Mouse (Mus musculus): ENCODE measurements around the gene Ampd3. TPM values are rescaled to one million over a fixed set of nuclear protein-coding genes. Genes with fewer than 3 reads are reported as not detected.

Gene Ampd3
- polyA plus RNA-seq, 1 experiment from 2014 or later, result 3.6 TPM

DNA sequence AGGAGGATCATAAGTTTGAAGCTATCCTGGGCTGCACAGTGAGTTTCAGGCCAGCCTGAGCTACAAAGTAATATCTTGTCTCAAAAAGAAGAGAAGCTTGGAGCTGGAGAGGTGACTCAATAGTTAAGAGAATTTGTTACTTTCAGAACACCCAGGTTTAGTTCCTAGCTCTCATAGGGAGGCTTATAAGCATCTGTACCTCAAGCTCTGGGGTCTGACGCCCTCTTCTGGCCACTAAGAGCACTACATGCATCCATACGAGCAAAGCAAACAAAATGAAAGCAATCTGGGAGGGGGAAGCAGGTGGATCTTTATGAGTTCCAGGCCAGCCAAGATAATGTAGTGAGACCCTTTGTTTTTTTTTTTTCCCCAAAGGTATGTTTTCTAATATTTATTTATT, 31.1 kb upstream of the Ampd3 start:
- Histone ChIP-seq H3K4me3 (ENCODE audit: low read depth, low read length) (no peak overlapping the region), H3K27me3 (replicated peaks; ENCODE audit: control insufficient read depth, insufficient read depth, low read length) (no peaks in the 10 kb centered on the region), H3K9me3 (replicated peaks; ENCODE audit: control insufficient read depth, low read length) (no peaks in the 10 kb centered on the region; the same call in 1 of the 2 replicates), H3K9ac (ENCODE audit: low read length) (no peak overlapping the region), H3K4me2 (ENCODE audit: low read length) (no peak overlapping the region), H3K4me1 (ENCODE audit: control insufficient read depth, insufficient read depth, low read length) (peaks cover 8% of the 10 kb centered on the region; the same call in 1 of the 2 replicates), H3K27ac (ENCODE audit: low read depth, low read length) (no peak overlapping the region), H3K36me3 (ENCODE audit: control insufficient read depth, insufficient read depth, low read length) (no peaks in the 10 kb centered on the region)
- ATAC-seq, result no peak
- DNase-seq (ENCODE audit: low spot score), result no peak
- 44% methylated on average over 2 of the region's 2 CpGs for WGBS

DNA sequence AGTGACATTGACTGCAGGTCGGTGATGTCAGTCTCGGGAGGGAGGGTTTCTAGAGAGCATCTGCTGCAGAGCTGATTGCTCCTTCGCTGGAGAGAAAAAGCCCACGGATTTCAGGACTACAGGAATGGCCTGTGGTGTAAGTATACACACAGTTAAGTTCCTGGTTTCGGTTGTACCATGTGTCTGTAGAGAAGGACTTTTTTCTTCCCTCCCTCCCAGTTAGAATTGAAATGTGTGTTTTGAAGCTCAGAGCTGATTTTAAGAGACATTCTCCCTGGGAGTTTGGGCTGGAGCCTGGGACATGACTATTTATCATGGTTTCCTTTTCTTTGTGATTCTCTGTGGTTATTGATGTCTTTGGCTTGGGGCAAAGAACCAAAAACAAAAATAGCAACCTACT, 28.2 kb upstream of the Ampd3 start:
- Histone ChIP-seq H3K4me3 (ENCODE audit: low read depth, low read length) (no peak overlapping the region), H3K9ac (ENCODE audit: low read length) (no peak overlapping the region), H3K4me1 (ENCODE audit: control insufficient read depth, insufficient read depth, low read length) (peaks cover 8% of the 10 kb centered on the region; the same call in 1 of the 2 replicates), H3K9me3 (replicated peaks; ENCODE audit: control insufficient read depth, low read length) (no peaks in the 10 kb centered on the region; the same call in 1 of the 2 replicates), H3K27me3 (replicated peaks; ENCODE audit: control insufficient read depth, insufficient read depth, low read length) (no peaks in the 10 kb centered on the region), H3K27ac (ENCODE audit: low read depth, low read length) (no peak overlapping the region), H3K4me2 (ENCODE audit: low read length) (no peak overlapping the region), H3K36me3 (ENCODE audit: control insufficient read depth, insufficient read depth, low read length) (no peaks in the 10 kb centered on the region)
- DNase-seq (ENCODE audit: low spot score) (no peak), ATAC-seq (no peak)
- WGBS, result 57% methylated on average over 5 of the region's 5 CpGs

DNA sequence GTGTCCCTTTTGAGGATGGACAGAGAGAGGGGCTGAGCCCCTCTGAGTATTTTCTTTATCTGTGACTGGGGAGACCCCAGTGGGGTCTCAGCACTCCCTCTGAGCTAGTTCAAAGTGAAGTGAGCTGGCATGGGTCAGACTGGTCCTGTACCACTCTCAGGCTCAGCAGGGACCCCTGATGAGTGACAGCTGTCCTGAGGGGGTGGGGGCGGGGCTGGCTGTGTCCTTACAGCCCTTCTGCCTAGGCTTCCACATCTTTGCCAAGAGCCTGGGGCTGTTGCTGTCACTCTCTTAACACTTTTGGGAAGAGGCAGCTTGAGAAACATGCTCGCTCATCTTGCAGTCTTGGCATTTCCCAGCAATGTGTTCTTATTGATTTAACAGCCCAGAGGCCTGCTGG, 27.8 kb upstream of the Ampd3 start:
- Histone ChIP-seq H3K36me3 (ENCODE audit: control insufficient read depth, insufficient read depth, low read length) (no peaks in the 10 kb centered on the region), H3K4me2 (ENCODE audit: low read length) (no peak overlapping the region), H3K27ac (ENCODE audit: low read depth, low read length) (no peak overlapping the region), H3K9me3 (replicated peaks; ENCODE audit: control insufficient read depth, low read length) (no peaks in the 10 kb centered on the region; the same call in 1 of the 2 replicates), H3K9ac (ENCODE audit: low read length) (no peak overlapping the region), H3K4me1 (ENCODE audit: control insufficient read depth, insufficient read depth, low read length) (peaks cover 8% of the 10 kb centered on the region; the same call in 1 of the 2 replicates), H3K27me3 (replicated peaks; ENCODE audit: control insufficient read depth, insufficient read depth, low read length) (no peaks in the 10 kb centered on the region), H3K4me3 (ENCODE audit: low read depth, low read length) (no peak overlapping the region)
- WGBS, result 37% methylated on average over 2 of the region's 2 CpGs
- DNase-seq (ENCODE audit: low spot score) (peak; percentile 77), ATAC-seq (peak; percentile 70)

DNA sequence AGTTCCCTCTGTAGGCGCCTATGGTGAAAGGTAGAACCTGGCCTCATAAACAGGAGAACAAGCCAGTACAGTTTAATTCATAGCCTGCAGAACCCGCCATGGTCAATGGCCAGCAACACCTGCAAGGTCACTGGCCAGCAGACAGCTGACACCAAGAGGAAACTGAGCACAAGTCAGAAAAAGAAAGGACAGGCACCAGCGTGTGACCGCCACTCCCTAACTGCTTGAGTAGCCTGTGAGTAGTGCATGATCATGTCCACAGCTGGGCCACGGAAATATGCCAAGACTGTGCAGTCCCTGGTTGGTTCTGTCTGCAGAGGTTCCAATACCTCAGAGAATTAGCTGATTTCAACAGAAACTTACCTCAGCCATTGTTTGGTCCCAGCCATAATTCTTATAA, 26.0 kb upstream of the Ampd3 start:
- 94% methylated on average over 5 of the region's 5 CpGs for WGBS
- Histone ChIP-seq H3K9me3 (replicated peaks; ENCODE audit: control insufficient read depth, low read length) (no peaks in the 10 kb centered on the region; the same call in 1 of the 2 replicates), H3K36me3 (ENCODE audit: control insufficient read depth, insufficient read depth, low read length) (no peaks in the 10 kb centered on the region), H3K9ac (ENCODE audit: low read length) (no peak overlapping the region), H3K4me3 (ENCODE audit: low read depth, low read length) (no peak overlapping the region), H3K27ac (ENCODE audit: low read depth, low read length) (no peak overlapping the region), H3K4me2 (ENCODE audit: low read length) (no peak overlapping the region), H3K27me3 (replicated peaks; ENCODE audit: control insufficient read depth, insufficient read depth, low read length) (no peaks in the 10 kb centered on the region), H3K4me1 (ENCODE audit: control insufficient read depth, insufficient read depth, low read length) (peaks cover 8% of the 10 kb centered on the region; the same call in 1 of the 2 replicates)
- ATAC-seq (no peak), DNase-seq (ENCODE audit: low spot score) (no peak)

DNA sequence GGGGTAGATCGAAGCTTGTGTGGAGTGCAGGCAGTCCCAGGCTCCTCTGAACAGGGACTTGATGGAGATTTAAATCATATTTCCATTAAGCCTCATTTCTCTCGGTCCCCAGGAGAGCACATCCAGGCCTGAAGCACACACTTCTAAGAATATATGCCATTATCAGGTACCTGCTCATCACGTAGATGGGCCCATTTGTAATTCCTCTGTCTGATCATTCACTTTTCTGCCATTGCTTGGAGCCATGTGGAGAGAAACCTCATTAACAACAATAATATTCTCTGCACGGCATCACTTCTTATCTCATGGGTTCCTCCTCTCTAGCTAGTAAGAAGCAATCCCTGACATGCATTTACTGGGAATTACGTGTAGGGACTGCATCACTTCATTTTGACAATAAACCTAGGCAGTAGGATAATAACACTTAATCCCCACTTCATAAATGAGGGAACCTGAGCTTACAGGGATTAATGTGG, 21.9 kb upstream of the Ampd3 start:
- WGBS, result 74% methylated on average over 5 of the region's 5 CpGs
- no peak; the same call in 1 of the 2 replicates for ATAC-seq
- Histone ChIP-seq H3K9ac (ENCODE audit: low read length) (no peak overlapping the region), H3K4me2 (ENCODE audit: low read length) (no peak overlapping the region), H3K27ac (ENCODE audit: low read depth, low read length) (no peak overlapping the region), H3K27me3 (replicated peaks; ENCODE audit: control insufficient read depth, insufficient read depth, low read length) (no peaks in the 10 kb centered on the region), H3K9me3 (replicated peaks; ENCODE audit: control insufficient read depth, low read length) (no peaks in the 10 kb centered on the region), H3K4me1 (ENCODE audit: control insufficient read depth, insufficient read depth, low read length) (no peaks in the 10 kb centered on the region), H3K4me3 (ENCODE audit: low read depth, low read length) (no peak overlapping the region), H3K36me3 (ENCODE audit: control insufficient read depth, insufficient read depth, low read length) (no peaks in the 10 kb centered on the region)
- DNase-seq (ENCODE audit: low spot score), result peak; percentile 23

DNA sequence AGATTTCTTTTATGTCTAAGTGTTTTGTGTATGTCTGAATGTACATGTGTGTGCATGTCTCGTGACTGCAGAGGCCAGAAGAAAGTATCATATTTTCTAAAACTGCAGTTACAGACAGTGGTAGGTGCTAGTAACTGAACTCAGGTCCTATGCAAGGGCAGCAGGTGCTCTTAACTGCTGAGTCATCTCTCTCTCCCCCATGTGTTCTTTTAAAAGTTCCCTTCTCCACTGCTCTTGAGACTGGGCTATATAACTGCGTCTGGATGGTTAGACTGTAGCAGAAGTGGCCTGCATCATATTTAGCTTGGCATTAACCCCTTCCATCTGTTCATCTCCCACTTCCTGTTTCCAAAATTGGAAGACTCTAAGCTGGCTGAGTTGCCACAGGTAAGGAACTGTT, 21.2 kb upstream of the Ampd3 start:
- H3K4me3 ChIP-seq (ENCODE audit: low read depth, low read length), result no peak overlapping the region
- no peaks in the 10 kb centered on the region for H3K27me3 ChIP-seq (replicated peaks; ENCODE audit: control insufficient read depth, insufficient read depth, low read length)
- ATAC-seq, result no peak
- no peak for DNase-seq (ENCODE audit: low spot score)
- 58% methylated on average over 2 of the region's 2 CpGs for WGBS
- no peak overlapping the region for H3K9ac ChIP-seq (ENCODE audit: low read length)
- H3K36me3 ChIP-seq (ENCODE audit: control insufficient read depth, insufficient read depth, low read length), result no peaks in the 10 kb centered on the region
- no peak overlapping the region for H3K4me2 ChIP-seq (ENCODE audit: low read length)
- H3K27ac ChIP-seq (ENCODE audit: low read depth, low read length), result no peak overlapping the region
- H3K4me1 ChIP-seq (ENCODE audit: control insufficient read depth, insufficient read depth, low read length), result no peaks in the 10 kb centered on the region
- no peaks in the 10 kb centered on the region for H3K9me3 ChIP-seq (replicated peaks; ENCODE audit: control insufficient read depth, low read length)

DNA sequence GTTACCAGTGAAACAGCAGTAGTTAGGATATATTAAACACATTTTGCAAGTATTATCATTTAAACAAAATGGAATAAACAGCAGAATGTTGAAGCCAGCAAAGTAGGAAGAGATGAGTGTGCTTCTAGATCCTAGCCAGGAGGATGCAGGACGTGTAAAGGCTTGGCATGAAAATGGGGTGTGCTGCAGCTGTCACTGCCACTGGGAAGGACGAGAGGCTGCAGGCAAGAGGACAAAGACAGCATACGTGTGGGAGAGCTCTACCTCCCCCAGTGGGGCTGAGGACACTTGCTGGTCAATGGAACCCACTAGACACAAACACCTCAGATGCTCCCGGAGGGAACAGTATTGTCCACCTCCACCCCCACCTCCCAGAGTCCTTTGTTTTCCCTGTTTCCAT, 17.2 kb upstream of the Ampd3 start:
- H3K27me3 ChIP-seq (replicated peaks; ENCODE audit: control insufficient read depth, insufficient read depth, low read length), result no peaks in the 10 kb centered on the region
- no peak for ATAC-seq

DNA sequence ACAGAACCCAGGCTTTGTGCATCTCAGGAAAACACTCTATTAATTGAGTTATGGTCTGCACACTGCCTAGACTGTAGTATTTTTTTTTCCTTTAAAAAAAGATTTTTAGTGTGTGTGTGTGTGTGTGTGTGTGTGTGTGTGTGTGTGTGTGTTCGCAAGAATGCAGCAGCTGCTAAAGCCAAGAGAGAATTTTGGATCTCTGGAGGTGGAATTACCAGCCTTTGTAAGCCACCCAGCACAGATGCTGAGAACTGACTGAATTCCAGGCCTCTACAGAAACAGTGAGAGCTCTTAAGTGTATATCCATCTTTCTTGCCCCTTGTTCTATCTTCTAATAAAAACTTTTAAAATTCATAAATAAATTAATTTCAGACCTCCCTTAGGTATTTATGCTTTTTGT, 16.4 kb upstream of the Ampd3 start:
- DNase-seq (ENCODE audit: low spot score), result no peak
- WGBS, result 85% methylated on average over 1 of the region's 1 CpGs

More for the DNA sequence above, 17.2 kb upstream of the Ampd3 start:
- WGBS, result 46% methylated on average over 4 of the region's 4 CpGs
- Histone ChIP-seq H3K4me3 (ENCODE audit: low read depth, low read length) (no peak overlapping the region), H3K9me3 (replicated peaks; ENCODE audit: control insufficient read depth, low read length) (no peaks in the 10 kb centered on the region), H3K4me1 (ENCODE audit: control insufficient read depth, insufficient read depth, low read length) (no peaks in the 10 kb centered on the region), H3K36me3 (ENCODE audit: control insufficient read depth, insufficient read depth, low read length) (no peaks in the 10 kb centered on the region), H3K9ac (ENCODE audit: low read length) (no peak overlapping the region), H3K4me2 (ENCODE audit: low read length) (no peak overlapping the region), H3K27ac (ENCODE audit: low read depth, low read length) (no peak overlapping the region)
- no peak for DNase-seq (ENCODE audit: low spot score)

DNA sequence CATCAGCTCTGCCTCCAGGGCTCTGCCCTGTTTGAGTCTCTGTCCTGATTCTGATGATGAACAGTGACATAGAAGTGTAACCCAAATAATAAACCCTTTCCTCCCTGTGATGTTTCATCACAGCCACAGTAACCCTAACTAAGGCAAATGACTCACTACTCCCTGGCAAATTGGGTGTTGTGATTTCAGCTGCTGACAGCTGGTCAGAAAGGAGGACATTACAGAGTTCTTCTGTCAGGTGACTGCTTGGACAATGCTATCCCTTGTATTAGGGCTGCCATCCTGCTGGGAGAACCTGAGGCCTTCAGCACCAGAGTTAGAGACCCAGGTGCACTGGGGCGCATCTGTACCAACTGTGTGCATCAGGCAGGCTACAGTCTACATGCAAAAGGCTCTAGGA, 14.7 kb upstream of the Ampd3 start:
- Histone ChIP-seq H3K4me3 (ENCODE audit: low read depth, low read length) (no peak overlapping the region), H3K36me3 (ENCODE audit: control insufficient read depth, insufficient read depth, low read length) (no peaks in the 10 kb centered on the region), H3K27me3 (replicated peaks; ENCODE audit: control insufficient read depth, insufficient read depth, low read length) (no peaks in the 10 kb centered on the region), H3K27ac (ENCODE audit: low read depth, low read length) (no peak overlapping the region), H3K4me2 (ENCODE audit: low read length) (no peak overlapping the region), H3K9ac (ENCODE audit: low read length) (no peak overlapping the region), H3K9me3 (replicated peaks; ENCODE audit: control insufficient read depth, low read length) (no peaks in the 10 kb centered on the region), H3K4me1 (ENCODE audit: control insufficient read depth, insufficient read depth, low read length) (no peaks in the 10 kb centered on the region)
- WGBS, result 93% methylated on average over 1 of the region's 1 CpGs
- DNase-seq (ENCODE audit: low spot score) (no peak), ATAC-seq (no peak)

More for the DNA sequence above, 16.4 kb upstream of the Ampd3 start:
- no peak overlapping the region for H3K4me3 ChIP-seq (ENCODE audit: low read depth, low read length)
- H3K36me3 ChIP-seq (ENCODE audit: control insufficient read depth, insufficient read depth, low read length), result no peaks in the 10 kb centered on the region
- no peak overlapping the region for H3K27ac ChIP-seq (ENCODE audit: low read depth, low read length)
- H3K9ac ChIP-seq (ENCODE audit: low read length), result no peak overlapping the region
- no peaks in the 10 kb centered on the region for H3K9me3 ChIP-seq (replicated peaks; ENCODE audit: control insufficient read depth, low read length)
- no peak for ATAC-seq
- H3K27me3 ChIP-seq (replicated peaks; ENCODE audit: control insufficient read depth, insufficient read depth, low read length), result no peaks in the 10 kb centered on the region
- H3K4me2 ChIP-seq (ENCODE audit: low read length), result no peak overlapping the region
- no peaks in the 10 kb centered on the region for H3K4me1 ChIP-seq (ENCODE audit: control insufficient read depth, insufficient read depth, low read length)
